Mouse (Mus musculus) cerebellum, adult 2 months (tissue): Measurements from ENCODE around the gene Aagab.

ENCODE experiments used
- CTCF ChIP-seq: fragments of 200-500 bp; IDR thresholded peaks from 2 replicates; pipeline ENCODE4 v1.5.1; 2011; ENCODE audit warnings: low read depth, mild to moderate bottlenecking, control low read depth, low read length, moderate library complexity, borderline replicate concordance; ENCODE audit not compliant: insufficient read depth
- POLR2A ChIP-seq: fragments of 200-500 bp; IDR thresholded peaks from 2 replicates; pipeline ENCODE4 v1.6.1; 2011; ENCODE audit warnings: low read length, control low read depth, borderline replicate concordance; ENCODE audit not compliant: insufficient read depth

DNA sequence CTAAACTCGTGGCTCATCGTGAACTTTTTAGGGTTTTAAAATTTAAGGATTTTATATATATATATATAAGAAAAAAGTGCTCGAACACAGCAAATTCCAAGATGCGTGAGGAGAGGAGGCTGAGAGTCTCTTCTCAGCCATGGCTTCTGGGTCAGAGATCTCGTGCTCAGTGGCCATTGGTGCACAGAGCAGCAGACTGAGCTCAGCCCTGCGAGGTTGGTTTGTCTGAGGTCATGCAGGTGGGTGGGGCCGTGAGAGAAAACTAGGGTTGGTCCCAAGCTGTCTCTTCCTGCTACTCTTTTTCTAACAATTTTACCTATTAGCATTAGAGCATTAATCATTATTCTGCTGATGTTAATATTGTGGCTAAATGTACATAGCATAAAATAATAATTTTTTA, 30.9 kb downstream of the Aagab start:
- TF ChIP-seq POLR2A, result no peak
- no peak for TF ChIP-seq CTCF
